Mouse (Mus musculus) lung, postnatal 0 days (tissue): ENCODE results near the gene Fmr1. TPM values are rescaled to one million over a fixed set of nuclear protein-coding genes. Genes with fewer than 3 reads are reported as not detected.

Source experiments
- ATAC-seq: fragments of 200-750 bp; cut with Nextera tagmentation; 2 replicates; pipeline ENCODE4 v1.8.0; 2017; ENCODE audit warnings: moderate library complexity
- DNase-seq: peaks from one replicate; pipeline ENCODE4 v3.0.0-alpha.2; 2016; ENCODE audit warnings: low spot score
- H3K27ac ChIP-seq: fragments of 300-500 bp; sonication (generic); 2 replicates; pipeline ENCODE4 v1.5.1; 2014; ENCODE audit warnings: antibody characterized with exemption, mild to moderate bottlenecking, low read length, mixed read lengths
- H3K27me3 ChIP-seq: fragments of 300-500 bp; sonication (generic); replicated peaks from 2 replicates; pipeline ENCODE4 v1.6.1; 2014; ENCODE audit warnings: low read length, mixed read lengths; ENCODE audit not compliant: insufficient read depth
- H3K36me3 ChIP-seq: fragments of 300-500 bp; sonication (generic); 2 replicates; pipeline ENCODE4 v1.6.1; 2014; ENCODE audit warnings: low read length, mixed read lengths; ENCODE audit not compliant: insufficient read depth
- H3K4me1 ChIP-seq: fragments of 300-500 bp; sonication (generic); 2 replicates; pipeline ENCODE4 v1.6.1; 2014; ENCODE audit warnings: antibody characterized with exemption, low read depth, low read length, mixed read lengths; ENCODE audit not compliant: insufficient read depth
- H3K4me2 ChIP-seq: fragments of 300-500 bp; sonication (generic); replicated peaks from 2 replicates; pipeline ENCODE4 v1.6.1; 2014; ENCODE audit warnings: low read depth, mild to moderate bottlenecking, low read length, moderate library complexity, mixed read lengths
- H3K4me3 ChIP-seq: fragments of 300-500 bp; sonication (generic); 2 replicates; pipeline ENCODE4 v1.5.1; 2014; ENCODE audit warnings: low read depth, low read length
- H3K9ac ChIP-seq: fragments of 300-500 bp; sonication (generic); replicated peaks from 2 replicates; pipeline ENCODE4 v1.6.1; 2014; ENCODE audit warnings: low read depth, mild to moderate bottlenecking
- H3K9me3 ChIP-seq: fragments of 300-500 bp; sonication (generic); 2 replicates; pipeline ENCODE4 v1.6.1; 2016; ENCODE audit warnings: low read length, mixed read lengths
- CTCF ChIP-seq: IDR thresholded peaks from 2 replicates; pipeline ENCODE4 v1.5.1; 2016; ENCODE audit warnings: antibody characterized with exemption, mild to moderate bottlenecking
- EP300 ChIP-seq: IDR thresholded peaks from 2 replicates; pipeline ENCODE4 v1.6.1; 2016; ENCODE audit warnings: antibody characterized with exemption, mild to moderate bottlenecking, control low read depth
- WGBS: fragments of 180-500 bp; shearing (Covaris S2); extraction: QIAGEN DNeasy Blood & Tissue Kit; methylation state at CpG from one replicate; pipeline ENCODE4 v1.1.7; 2014; 5-methylcytosine and 5-hydroxymethylcytosine counted together
- polyA plus RNA-seq: library from polyadenylated mRNA; unstranded; fragments of >200 nt; fragmentation: Nextera tagmentation; extraction: Ambion mirVana; gene quantifications from 2 replicates; pipeline ENCODE4 v1.2.1, GENCODE M21; 2015

Fmr1 gene
- polyA plus RNA-seq, 1 experiment from 2014 or later = 24.6 TPM

DNA sequence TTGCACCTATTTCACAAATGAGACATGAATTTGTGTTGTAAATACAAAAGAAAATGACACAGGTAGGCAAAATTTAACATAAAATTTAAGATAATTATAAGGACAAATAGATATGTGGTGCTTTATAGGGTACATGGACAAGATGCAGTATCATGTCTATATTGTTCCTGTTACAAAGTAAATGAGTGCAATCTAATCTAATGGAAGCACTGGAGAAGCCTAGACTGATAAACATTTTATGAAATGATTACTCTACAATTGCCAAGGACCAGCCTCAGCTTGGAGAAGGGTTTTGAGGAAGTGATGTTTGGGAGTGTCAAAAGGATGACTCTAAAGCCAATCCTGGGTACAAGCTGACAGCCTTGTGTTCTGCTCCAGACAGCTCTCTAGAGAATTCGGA lies 58.6 kb downstream of the Fmr1 start:
- no peak for DNase-seq
- no peaks in the 10 kb centered on the region for H3K27me3 ChIP-seq
- no peak overlapping the region for H3K27ac ChIP-seq
- no peaks in the 10 kb centered on the region for H3K4me1 ChIP-seq
- no peak overlapping the region for H3K4me3 ChIP-seq
- no peaks in the 10 kb centered on the region for H3K36me3 ChIP-seq
- H3K9me3 ChIP-seq = no peaks in the 10 kb centered on the region
- no peak for TF ChIP-seq EP300
- no peak for TF ChIP-seq CTCF
- H3K4me2 ChIP-seq = no peak overlapping the region
- no peak overlapping the region for H3K9ac ChIP-seq
- 67% methylated on average over 1 of the region's 1 CpGs for WGBS
- no peak for ATAC-seq

DNA sequence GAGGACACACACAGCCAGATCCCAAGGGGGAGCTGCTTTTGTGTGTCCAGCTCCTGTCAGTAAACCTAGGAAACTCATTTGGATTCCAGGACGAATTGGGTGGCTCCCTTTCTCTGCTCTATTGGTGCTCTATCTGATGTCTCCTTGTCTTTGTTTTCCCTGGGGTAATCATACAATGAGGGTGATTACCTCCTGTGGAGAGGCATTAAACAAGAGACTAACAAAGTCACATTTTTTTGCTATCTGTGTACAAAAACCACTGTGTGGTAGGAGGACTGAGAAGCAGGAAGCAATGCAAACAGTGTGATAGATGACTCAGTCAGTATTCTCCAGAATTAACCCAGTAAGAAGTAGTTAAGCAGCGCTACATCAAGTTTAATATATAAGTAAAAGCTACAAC lies 61.7 kb downstream of the Fmr1 start:
- H3K4me2 ChIP-seq = no peak overlapping the region
- H3K36me3 ChIP-seq = no peaks in the 10 kb centered on the region
- no peaks in the 10 kb centered on the region for H3K4me1 ChIP-seq
- no peaks in the 10 kb centered on the region for H3K27me3 ChIP-seq
- TF ChIP-seq CTCF (no peak), EP300 (no peak)
- no peaks in the 10 kb centered on the region for H3K9me3 ChIP-seq
- H3K4me3 ChIP-seq = no peak overlapping the region
- WGBS = 57% methylated on average over 2 of the region's 2 CpGs
- H3K9ac ChIP-seq = no peak overlapping the region
- ATAC-seq (no peak), DNase-seq (no peak)
- no peak overlapping the region for H3K27ac ChIP-seq

DNA sequence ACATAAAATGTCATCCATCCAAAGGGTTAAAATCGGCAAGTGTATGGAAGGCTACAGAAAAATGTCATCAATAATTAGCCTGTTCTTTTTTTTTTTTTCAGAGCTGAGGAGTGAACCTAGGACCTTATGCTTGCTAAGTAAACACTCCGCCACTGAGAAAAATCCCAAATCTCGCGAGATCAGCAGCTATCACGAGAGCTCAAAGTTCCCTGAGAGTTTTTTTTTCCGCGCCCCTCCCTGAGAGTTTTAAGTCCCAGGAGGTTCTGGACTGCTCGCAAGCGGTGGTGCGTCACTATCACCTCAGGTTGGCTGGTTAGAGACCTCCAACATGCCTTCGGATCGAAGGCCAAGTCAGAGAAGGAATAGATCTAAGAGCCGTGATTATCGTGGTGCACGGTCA lies 83.3 kb downstream of the Fmr1 start, which contains the start of gene Fmr1nb:
TSS of gene Fmr1nb (plus strand) at position 234 of the 400 bp plus-strand sequence.
- H3K27me3 ChIP-seq = no peaks in the 10 kb centered on the region
- no peaks in the 10 kb centered on the region for H3K4me1 ChIP-seq
- ATAC-seq (no peak), DNase-seq (no peak)
- no peaks in the 10 kb centered on the region for H3K36me3 ChIP-seq
- 80% methylated on average over 15 of the region's 15 CpGs for WGBS
- H3K27ac ChIP-seq = no peak within 1 kb of the TSS
- TF ChIP-seq CTCF (no peak), EP300 (no peak)
- no peak within 1 kb of the TSS for H3K9ac ChIP-seq
- no peak within 1 kb of the TSS for H3K4me2 ChIP-seq
- no peak within 1 kb of the TSS for H3K4me3 ChIP-seq
- H3K9me3 ChIP-seq = no peaks in the 10 kb centered on the region

Other genes starting within 250 kb of the Fmr1 start
- not detected in 2 replicates for gene Fmr1nb, start 83.3 kb downstream of the Fmr1 start, polyA plus RNA-seq
- 2.9 and 3.3 TPM in 2 replicates for gene Gm14698, start 142.6 kb downstream of the Fmr1 start, polyA plus RNA-seq
- not detected in 2 replicates for gene Gm6812, start 214.5 kb downstream of the Fmr1 start, polyA plus RNA-seq